Mouse (Mus musculus): Measurements from ENCODE around the gene Dnajc27.

The Dnajc27 gene

DNA sequence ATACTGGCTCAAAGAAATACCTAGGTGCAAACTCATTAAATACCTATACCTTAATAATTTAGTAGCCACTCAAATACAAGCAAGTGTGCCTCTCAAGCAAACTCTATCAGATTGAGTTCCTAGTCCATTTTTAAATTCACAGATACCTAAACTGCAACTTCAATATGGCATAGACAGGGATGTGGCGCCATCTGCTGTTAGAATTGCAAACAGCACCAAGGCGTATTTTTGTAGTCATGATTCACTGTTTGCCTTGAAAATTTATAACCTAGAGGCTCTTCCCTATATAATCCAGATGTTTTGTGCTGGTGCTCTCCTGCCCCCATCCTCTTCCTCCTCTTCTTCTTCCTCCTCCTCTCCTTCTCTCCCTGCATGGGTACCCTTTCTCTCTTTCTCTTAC is 2.1 kb upstream of the Dnajc27 start:
- DNase-seq (ENCODE audit: low read depth) = peak; percentile 65

DNA sequence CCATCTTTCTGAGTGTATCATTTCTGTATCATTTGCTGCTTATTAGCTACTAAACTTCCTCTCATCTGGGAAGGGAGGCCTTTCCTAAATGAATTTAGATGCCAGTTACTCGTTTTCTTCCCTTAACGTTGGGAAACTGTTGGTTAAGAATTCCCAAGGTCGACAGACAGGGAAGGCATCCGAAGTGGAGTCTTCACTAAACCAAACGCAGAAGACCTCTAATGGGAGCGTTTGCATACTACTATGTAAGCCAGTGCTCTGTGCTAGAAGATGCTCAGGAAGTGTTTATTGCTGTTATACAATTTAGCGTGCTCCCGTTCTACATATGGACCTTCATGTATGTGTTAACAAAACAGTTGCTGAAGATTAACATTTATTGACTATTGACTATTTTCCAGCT is 1.1 kb downstream of the Dnajc27 start:
- no peak for DNase-seq (ENCODE audit: low read depth)

DNA sequence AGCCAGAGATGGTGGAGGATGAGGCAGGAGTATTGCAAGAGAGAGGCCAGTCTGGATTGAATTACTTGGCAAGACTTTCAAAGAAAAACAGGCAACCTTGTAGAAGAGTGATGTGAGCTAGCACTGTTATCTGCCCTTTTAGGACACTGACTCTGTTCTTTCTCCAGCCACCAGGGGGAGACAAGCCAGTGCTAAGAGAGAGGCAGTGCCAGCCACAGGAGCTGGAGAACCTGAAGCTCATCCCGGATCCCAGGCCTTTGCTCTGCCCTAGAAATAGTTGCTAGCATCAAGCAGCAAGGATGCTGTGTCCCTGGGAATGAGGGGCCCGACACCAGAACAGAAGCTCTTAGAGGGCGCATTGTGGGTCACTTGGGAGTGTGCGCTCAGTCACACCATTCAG is 25.0 kb downstream of the Dnajc27 start:
- DNase-seq (ENCODE audit: low read depth) = peak; percentile 20

DNA sequence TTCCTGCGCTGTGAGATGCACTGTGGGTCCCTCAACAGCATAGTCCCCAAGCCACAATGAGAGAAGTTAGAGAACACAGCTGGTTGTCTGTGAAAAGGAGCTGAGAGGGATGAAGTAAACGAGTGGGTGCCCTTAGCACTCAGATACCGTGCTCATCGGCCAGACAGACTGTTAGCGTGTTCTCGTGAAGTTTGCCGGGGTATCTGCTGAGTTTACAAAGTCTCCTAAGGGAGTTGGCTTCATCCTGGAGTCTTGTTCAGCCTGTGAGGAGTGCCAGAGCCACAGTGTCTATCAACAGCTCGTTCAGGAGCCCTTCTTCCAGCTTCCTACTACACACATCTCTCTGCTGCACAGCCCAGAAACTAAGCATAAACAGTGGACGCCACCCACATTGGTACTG is 33.7 kb downstream of the Dnajc27 start:
- DNase-seq (ENCODE audit: low read depth) = no peak

DNA sequence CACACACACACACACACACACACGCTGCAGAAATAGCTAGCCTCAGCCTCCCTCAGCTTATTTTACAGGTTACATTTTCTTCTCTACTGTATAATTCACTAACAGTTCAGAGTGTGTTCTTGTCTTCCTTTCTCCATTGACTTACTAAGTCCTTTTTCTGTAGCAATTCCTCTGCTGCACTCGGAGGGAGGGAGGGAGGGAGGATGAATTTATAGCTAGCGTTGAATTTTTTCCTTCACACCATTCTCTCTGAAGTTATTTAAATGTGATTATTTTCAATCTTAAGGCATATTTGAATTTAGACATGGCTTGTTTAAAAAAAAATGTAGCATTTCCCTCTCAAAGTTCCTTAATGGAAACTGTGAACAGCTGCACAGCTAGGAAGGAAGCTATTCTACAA is 34.8 kb downstream of the Dnajc27 start:
- DNase-seq (ENCODE audit: low read depth) = no peak

DNA sequence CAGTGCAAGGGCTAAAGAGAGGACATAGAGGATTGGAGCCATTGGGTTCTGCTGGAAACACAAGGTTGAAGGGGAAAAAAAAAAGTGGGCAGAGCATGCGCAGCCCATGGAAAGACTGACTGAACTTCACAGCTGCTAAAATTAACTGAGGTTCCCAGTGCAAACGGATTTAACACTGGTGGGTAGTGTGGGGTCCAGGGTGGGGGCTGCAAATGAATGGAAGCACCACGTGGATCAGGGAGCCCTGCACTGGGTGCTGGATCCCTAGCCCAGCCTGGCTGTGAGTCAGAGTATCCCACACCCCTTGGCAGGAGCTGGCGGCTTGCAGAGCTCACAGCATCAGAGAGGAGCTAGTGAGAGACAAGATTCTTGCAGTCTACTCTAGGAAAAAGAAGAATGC is 35.2 kb downstream of the Dnajc27 start:
- no peak for DNase-seq (ENCODE audit: low read depth)

DNA sequence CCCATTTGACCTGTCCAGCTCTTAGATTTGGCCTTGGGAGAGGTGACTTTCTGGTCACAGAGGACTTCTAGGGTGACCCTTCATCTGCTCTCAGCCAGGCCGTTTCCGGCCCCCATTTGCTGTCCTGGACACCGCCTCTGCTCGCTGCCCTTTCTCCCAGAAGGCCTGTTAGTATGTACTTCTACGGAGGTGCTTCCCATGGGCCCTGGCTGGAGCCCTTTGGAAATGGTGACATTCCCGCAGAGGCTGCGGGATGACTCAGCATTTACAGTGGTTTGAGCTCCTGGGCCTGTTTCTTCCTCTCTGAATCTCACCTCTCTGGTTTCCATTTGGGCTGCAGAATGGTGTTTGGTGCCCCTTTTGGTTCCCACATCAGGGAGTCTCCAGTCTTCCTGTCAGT is 45.0 kb downstream of the Dnajc27 start:
- DNase-seq (ENCODE audit: low read depth) = no peak

DNA sequence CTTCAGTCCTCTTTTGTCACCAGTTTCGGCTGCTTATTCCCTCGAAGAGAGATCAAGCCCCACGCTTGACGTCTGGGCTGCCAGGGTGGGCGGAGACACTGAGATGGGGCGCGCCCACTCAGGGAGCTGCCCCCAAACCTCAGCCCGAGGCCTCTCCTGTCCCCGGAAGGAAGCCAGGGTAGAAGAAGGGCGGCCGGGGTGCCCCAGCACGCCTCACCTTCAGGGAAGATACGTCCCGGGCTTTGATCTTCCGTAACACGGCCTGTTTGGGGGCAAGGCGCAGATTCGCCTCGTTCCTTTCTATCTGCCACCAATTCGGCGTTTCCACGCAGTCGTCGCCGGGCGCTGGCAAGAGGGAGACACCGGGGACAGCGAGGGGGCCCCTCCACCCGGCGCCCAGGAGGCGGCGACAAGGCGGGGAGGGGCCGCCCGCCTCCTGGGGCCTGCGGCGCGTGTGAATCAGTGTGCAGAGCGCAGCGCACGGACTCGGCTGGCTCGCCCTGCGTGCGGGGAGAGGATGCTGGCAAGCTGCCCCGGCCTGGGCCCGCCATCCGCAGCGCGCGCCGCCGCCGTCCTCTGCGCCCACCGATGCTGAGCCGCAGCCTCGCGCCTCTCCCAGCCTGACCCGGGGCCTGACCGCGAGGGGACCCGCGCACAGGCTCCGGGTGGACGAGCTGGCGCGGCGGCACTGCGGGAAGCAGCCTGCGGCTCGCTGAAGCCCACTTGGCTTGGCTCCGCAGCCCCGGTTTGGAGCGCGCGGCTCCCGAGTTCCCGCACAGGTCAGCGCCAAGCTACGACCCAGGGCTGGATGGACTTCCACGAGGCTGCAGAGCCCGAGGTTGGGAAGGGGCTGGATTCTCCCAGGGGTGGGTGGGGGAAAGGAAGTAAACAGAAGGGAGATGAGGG is 50.8 kb downstream of the Dnajc27 start, which contains the start of gene Adcy3:
TSS of gene Adcy3 (plus strand) at position 163 of the 906 bp plus-strand sequence.
- DNase-seq (ENCODE audit: low read depth) = no peak

DNA sequence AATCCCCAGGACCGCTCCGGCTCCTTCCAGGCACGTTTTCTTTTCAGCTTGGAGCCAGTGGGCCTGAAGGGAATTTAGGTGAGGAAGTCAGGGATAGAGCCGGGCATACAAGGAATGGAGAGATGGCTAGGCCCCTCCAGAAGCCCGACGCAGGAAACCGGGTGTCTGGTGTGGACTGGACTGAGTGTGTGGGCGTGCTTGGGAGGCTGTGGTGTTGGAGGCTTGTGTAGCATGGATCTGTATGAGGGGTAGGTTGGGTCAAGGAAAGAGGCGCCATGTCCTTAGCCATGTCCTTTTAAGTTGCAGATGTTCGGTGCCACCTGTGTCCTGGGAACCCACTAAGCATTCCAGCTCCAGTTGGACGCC is 51.4 kb downstream of the Dnajc27 start:
- no peak for DNase-seq (ENCODE audit: low read depth)

DNA sequence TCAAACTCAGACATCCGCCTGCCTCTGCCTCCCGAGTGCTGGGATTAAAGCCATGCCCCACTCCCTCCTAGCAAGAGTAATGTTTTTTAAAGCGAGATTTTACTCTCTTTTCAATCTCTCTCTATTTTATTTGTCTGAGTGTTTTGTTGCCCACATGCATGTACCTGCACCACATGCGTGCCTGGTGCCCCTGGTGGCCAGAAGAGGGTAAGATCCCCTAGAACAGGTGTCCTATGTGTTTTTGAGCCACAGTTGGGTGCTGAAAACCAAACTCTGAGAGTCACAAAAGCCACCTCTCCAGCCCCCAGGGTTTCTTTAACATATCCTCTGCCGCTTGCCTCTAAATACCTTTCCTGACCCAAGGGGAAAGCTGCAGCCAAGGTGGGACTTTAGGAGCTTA is 60.8 kb downstream of the Dnajc27 start:
- DNase-seq (ENCODE audit: low read depth) = no peak

DNA sequence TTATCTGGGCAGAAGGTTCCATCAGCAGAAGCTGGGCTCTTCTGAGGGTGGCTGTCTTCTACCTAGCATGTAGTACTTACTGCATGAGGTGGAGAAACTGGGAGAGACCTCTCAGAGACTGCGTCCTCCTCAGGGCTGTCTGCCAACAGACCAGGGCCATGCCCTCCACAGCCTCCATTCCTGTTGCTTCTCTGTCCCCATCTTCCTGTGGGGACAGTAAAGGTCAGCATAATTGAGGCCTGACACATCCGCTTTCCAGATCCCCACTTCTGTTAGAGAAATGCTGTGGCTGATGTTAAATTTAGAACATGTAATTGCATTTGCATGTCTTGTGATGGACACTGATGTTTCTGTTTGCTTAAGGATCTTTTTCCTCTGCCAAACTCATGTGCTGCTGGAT is 68.6 kb downstream of the Dnajc27 start:
- no peak for DNase-seq (ENCODE audit: low read depth)

DNA sequence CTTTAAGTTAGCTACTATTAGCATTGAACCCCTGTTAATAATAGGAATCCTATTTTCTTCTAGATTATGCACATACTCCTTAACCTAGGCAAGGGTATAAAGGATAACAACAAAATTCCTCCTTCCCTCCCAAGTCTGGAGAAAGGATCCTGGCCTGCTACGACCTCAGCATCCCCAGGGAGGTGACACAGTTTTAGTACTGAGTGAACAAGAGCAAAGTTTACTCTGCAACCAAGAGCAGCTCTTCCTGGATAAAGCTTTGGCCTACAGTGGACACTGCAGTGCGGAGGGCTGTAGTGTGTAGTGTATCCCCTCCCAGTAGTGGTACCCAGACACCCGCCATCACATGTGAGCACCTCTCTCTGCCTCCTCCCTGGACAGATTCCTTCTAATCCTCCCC is 69.6 kb downstream of the Dnajc27 start:
- DNase-seq (ENCODE audit: low read depth) = no peak

DNA sequence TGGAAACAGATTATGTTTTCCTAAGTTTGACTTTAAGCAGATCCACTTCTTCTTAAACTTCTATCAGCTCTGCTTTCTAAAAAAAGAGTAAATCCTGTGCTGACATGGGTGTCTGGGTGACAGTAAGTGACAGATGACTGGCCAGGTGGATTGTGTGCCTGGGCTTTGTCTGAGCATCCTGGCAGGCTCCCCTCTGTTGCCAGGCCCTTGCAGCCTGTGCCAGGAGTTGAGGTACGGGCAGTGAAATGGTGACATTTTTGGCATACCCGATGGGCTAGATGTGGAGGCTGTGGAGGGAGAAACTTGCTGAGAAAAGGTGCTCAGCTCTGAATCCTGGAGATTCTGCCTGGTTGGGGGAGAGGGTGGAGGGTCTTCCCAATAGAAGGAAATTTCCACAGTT is 75.1 kb downstream of the Dnajc27 start:
- no peak for DNase-seq (ENCODE audit: low read depth)

DNA sequence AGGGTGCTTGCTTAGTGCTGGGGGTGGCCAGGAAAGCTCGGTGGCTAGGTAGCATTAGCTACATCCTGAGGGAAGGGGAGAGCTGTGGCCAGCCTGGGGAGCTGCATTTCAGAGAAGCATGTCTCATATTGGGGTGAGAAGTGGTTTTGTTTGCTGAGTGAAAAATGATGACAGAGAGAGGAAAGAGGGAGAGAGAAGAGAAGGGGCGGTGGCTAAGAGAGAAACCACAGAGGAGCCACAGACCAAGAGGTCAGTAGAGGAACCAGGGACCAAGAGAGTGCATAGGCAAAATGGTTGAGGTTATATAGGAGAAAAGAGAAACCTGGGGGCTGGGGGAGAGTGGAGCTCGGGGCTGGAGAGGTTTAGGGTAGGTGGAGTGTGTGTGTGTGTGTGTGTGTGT is 75.8 kb downstream of the Dnajc27 start:
- no peak for DNase-seq (ENCODE audit: low read depth)

DNA sequence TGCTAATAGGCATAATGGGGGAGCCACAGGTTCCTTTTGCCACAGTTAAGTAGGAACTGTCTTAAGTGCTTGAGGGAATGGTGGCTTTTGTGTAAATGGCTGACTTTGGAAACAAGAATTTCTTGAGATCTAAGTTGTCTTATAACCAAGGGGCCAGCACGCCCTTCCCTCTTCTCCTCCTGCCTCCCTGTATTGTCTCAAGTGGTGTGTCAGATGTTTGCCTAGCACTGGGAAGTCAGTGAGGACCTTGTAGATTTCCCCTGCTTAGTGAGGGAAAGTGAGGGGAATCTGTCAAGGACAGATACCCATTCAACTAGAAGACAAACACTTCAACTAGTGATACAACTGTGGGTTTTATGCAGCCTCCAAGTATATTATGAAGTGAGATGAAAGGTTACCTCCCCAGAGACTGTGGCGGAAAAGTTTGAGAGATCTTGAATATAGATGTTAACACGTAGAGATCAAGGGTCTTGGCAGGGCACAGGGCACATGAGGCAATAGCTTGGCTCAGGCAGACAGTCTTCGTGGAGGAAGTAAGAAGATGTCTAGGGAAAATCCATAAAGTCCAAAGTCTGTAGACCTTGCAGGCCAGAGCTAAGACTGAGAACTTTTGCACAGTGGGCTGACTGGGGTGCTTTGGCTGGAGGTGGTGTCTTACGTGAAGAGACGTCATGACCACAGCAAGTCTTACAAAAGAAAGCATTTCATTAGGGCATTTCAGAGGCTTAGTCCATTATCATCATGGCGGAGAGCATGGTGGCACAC is 76.7 kb downstream of the Dnajc27 start:
- DNase-seq (ENCODE audit: low read depth) = no peak
